Comparison of ENCODE assay signal across 22 mouse cellular contexts in the genomic region with DNA sequence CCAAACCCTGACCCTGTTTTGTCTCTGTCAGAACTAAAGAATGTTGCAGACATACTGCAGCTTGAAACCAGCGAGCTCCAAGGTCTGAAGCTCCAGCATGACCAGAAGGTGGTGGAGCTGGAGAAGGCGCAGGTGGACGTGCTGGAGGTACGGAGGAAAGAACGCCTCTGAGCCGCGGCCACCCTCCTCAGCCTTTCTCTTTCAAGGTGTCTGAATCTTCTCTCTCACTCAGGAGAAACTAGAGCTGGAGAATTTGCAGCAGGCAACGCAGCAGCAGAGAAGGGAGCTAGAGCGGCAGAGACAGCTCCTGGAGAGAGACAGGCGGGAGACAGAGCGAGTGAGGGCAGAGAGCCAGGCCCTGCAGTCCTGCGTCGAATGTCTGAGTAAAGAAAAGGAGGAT. TPM values are rescaled to one million over a fixed set of nuclear protein-coding genes. Genes with fewer than 3 reads are reported as not detected.
A peak's percentile ranks its signal among the peaks of the same experiment; 100 is the strongest.
DNase-seq lines count a peak whose midpoint lies in the region; ATAC-seq and TF ChIP-seq lines count a peak whose summit lies in the region.
"Had no signal": no experiment of that assay in that cellular context is flagged by ENCODE, and none has a peak within 500 bp of the region (broad histone marks: within the 10 kb centered on the region; RNA-seq: fewer than 3 reads in every experiment).

No protein-coding gene starts in this region.

- TF ChIP-seq CTCF in heart, adult 2 months (IDR thresholded peaks at IDR 0.05), result no peak

- intact Hi-C loops in heart, adult 2 months (cut with DNase I), result no loop called here
- intact Hi-C loops in heart, postnatal 25 days (cut with DNase I), result no loop called here

- H3K4me3 ChIP-seq in heart, adult 2 months, result no peak overlapping the region
- no peak overlapping the region for H3K4me3 ChIP-seq in heart, embryonic 10.5 days
- no peak overlapping the region for H3K4me3 ChIP-seq in intestine, embryonic 14.5 days (ENCODE audit: low read depth, low read length)
- no peak overlapping the region for H3K4me3 ChIP-seq in intestine, embryonic 16.5 days (ENCODE audit: low read length)

- ATAC-seq in intestine, embryonic 14.5 days (replicated peaks; ENCODE audit: low FRiP score, low TSS enrichment, low read depth), result no peak
- no peak for ATAC-seq in intestine, embryonic 16.5 days
- ATAC-seq: activated CD4-positive, CD25-positive, alpha-beta regulatory T cell, adult 4 months; CD4-positive, CD25-positive, alpha-beta regulatory T cell, adult 4 months; Patski had no signal

- no peak for TF ChIP-seq POLR2A in heart, adult 2 months (IDR thresholded peaks at IDR 0.05; ENCODE audit: insufficient read depth, low read depth, low read length)

- H3K4me2 ChIP-seq in intestine, embryonic 14.5 days (ENCODE audit: low read length), result no peak overlapping the region
- H3K4me2 ChIP-seq in intestine, embryonic 16.5 days (ENCODE audit: low read depth, low read length), result no peak overlapping the region

- no peak overlapping the region for H3K9ac ChIP-seq in heart, adult 2 months (ENCODE audit: low read depth, low read length)
- no peak overlapping the region for H3K9ac ChIP-seq in intestine, embryonic 14.5 days (ENCODE audit: low read length)
- no peak overlapping the region for H3K9ac ChIP-seq in intestine, embryonic 16.5 days (ENCODE audit: low read depth, low read length)

- H3K27ac ChIP-seq in heart, adult 2 months, result no peak overlapping the region
- H3K27ac ChIP-seq in heart, embryonic 10.5 days, result no peak overlapping the region
- no peak overlapping the region for H3K27ac ChIP-seq in intestine, embryonic 14.5 days (ENCODE audit: low read depth)
- no peak overlapping the region for H3K27ac ChIP-seq in intestine, embryonic 16.5 days (ENCODE audit: low read length)

- no peaks in the 10 kb centered on the region for H3K79me2 ChIP-seq in heart, adult 2 months (replicated peaks; ENCODE audit: control insufficient read depth, insufficient read depth, low read length)

- 92% methylated on average over 13 of the region's 13 CpGs for WGBS in heart, adult 2 months
- 95% methylated on average over 13 of the region's 13 CpGs for WGBS in heart, embryonic 10.5 days
- 94% methylated on average over 13 of the region's 13 CpGs for WGBS in intestine, embryonic 14.5 days
- WGBS in intestine, embryonic 16.5 days, result 92% methylated on average over 13 of the region's 13 CpGs

- H3K4me1 ChIP-seq in heart, adult 2 months (ENCODE audit: control insufficient read depth, insufficient read depth, low read length), result peaks cover 4% of the 10 kb centered on the region
- no peaks in the 10 kb centered on the region for H3K4me1 ChIP-seq in heart, embryonic 10.5 days
- no peaks in the 10 kb centered on the region for H3K4me1 ChIP-seq in intestine, embryonic 14.5 days (replicated peaks; ENCODE audit: control insufficient read depth, insufficient read depth, low read length)
- H3K4me1 ChIP-seq in intestine, embryonic 16.5 days (ENCODE audit: control insufficient read depth, insufficient read depth, low read length), result no peaks in the 10 kb centered on the region

- H3K36me3 ChIP-seq in heart, adult 2 months (ENCODE audit: control insufficient read depth, insufficient read depth, low read length), result peaks cover 10% of the 10 kb centered on the region
- H3K36me3 ChIP-seq in heart, embryonic 10.5 days, result peaks cover 85% of the 10 kb centered on the region
- peaks cover 80% of the 10 kb centered on the region for H3K36me3 ChIP-seq in intestine, embryonic 14.5 days (ENCODE audit: control insufficient read depth, insufficient read depth, low read length)
- H3K36me3 ChIP-seq in intestine, embryonic 16.5 days (ENCODE audit: control insufficient read depth, insufficient read depth, low read length), result peaks cover 17% of the 10 kb centered on the region

- H3K9me3 ChIP-seq in heart, embryonic 10.5 days, result no peaks in the 10 kb centered on the region
- H3K9me3 ChIP-seq in intestine, embryonic 14.5 days (ENCODE audit: control insufficient read depth, low read length), result no peaks in the 10 kb centered on the region
- H3K9me3 ChIP-seq in intestine, embryonic 16.5 days (ENCODE audit: control insufficient read depth, low read length), result no peaks in the 10 kb centered on the region
- H3K9me3 ChIP-seq: G1E had no signal

- no peaks in the 10 kb centered on the region for H3K27me3 ChIP-seq in heart, adult 2 months (ENCODE audit: control insufficient read depth, insufficient read depth, low read length)
- H3K27me3 ChIP-seq in heart, embryonic 10.5 days (ENCODE audit: insufficient read depth, poor library complexity, severe bottlenecking), result no peaks in the 10 kb centered on the region
- no peaks in the 10 kb centered on the region for H3K27me3 ChIP-seq in intestine, embryonic 14.5 days (replicated peaks; ENCODE audit: control insufficient read depth, insufficient read depth, low read length)
- no peaks in the 10 kb centered on the region for H3K27me3 ChIP-seq in intestine, embryonic 16.5 days (replicated peaks; ENCODE audit: control insufficient read depth, insufficient read depth, low read length)
- H3K27me3 ChIP-seq: CH12.LX, Patski had no signal

- peak; percentile 30 for DNase-seq in adrenal gland, adult 2 months
- no peak for DNase-seq in adrenal gland, adult 18-20 months (ENCODE audit: low spot score in 2 of 2)
- DNase-seq in heart, adult 11 months, result peak; percentile 87
- DNase-seq in heart, adult 2 months, result no peak
- DNase-seq in heart, embryonic 10.5 days (ENCODE audit: low spot score), result peak; percentile 58
- no peak for DNase-seq in heart, postnatal 25 days (ENCODE audit: low spot score)
- peak; percentile 29 for DNase-seq in intestine, embryonic 14.5 days (ENCODE audit: low spot score)
- DNase-seq: adrenal gland, adult 8-10 months; adrenal gland, postnatal 10 days; adrenal gland, postnatal 14 days; adrenal gland, postnatal 25 days; B cell, adult 2 months; cerebellum, adult 11 months; cerebellum, adult 11-12 months; cerebellum, adult 18-20 months; cerebellum, adult 2 months had no signal

- no peak for TF ChIP-seq EP300 in heart, adult 2 months (IDR thresholded peaks at IDR 0.05; ENCODE audit: insufficient read depth, low read depth, low read length)

RNA-seq across cellular contexts. Expression of a gene that starts 35.5 kb away (rescaled TPM):
- total RNA-seq in adrenal gland, adult 2 months (2021), result 100 to 1,000 TPM; 209 to 246 TPM
- 3,789 and 4,325 TPM in 2 replicates for polyA plus RNA-seq in adrenal gland, adult 2 months (2012; rRNA removed)
- 100 to 1,000 TPM; 187 to 226 TPM for total RNA-seq in adrenal gland, adult 18-20 months (2021)
- total RNA-seq in heart, adult 2 months (2021), result 100 to 1,000 TPM; 129 to 135 TPM
- polyA plus RNA-seq in heart, adult 2 months (2012; rRNA removed), result 61.4 and 70.1 TPM in 2 replicates
- 220 and 234 TPM in 2 replicates for polyA plus RNA-seq in heart, embryonic 10.5 days (2016; fragmentation: Nextera tagmentation; extraction: Ambion mirVana)
- 100 to 1,000 TPM; 117 to 136 TPM for total RNA-seq in heart, postnatal 25 days (2021)
- 258 and 299 TPM in 2 replicates for polyA plus RNA-seq in intestine, embryonic 14.5 days (2014; fragmentation: Nextera tagmentation; extraction: Ambion mirVana)
- polyA plus RNA-seq in intestine, embryonic 16.5 days (2015; fragmentation: Nextera tagmentation; extraction: Ambion mirVana), result 343 and 359 TPM in 2 replicates

RNA-seq across cellular contexts. Expression of a gene that starts 56.1 kb away (rescaled TPM):
- 10 to 100 TPM; 11.6 to 14.7 TPM for total RNA-seq in adrenal gland, adult 2 months (2021)
- polyA plus RNA-seq in adrenal gland, adult 2 months (2012; rRNA removed), result 6.0 and 7.8 TPM in 2 replicates
- total RNA-seq in adrenal gland, adult 18-20 months (2021), result 10 to 100 TPM in 1 of 2 experiments, 1 to 10 TPM in 1; 7.7 to 11.4 TPM
- 1 to 10 TPM; 5.0 to 5.3 TPM for total RNA-seq in heart, adult 2 months (2021)
- polyA plus RNA-seq in heart, adult 2 months (2012; rRNA removed), result 6.5 and 8.1 TPM in 2 replicates
- 18.4 and 19.0 TPM in 2 replicates for polyA plus RNA-seq in heart, embryonic 10.5 days (2016; fragmentation: Nextera tagmentation; extraction: Ambion mirVana)
- 1 to 10 TPM; 6.5 to 7.1 TPM for total RNA-seq in heart, postnatal 25 days (2021)
- polyA plus RNA-seq in intestine, embryonic 14.5 days (2014; fragmentation: Nextera tagmentation; extraction: Ambion mirVana), result 27.4 and 33.0 TPM in 2 replicates
- polyA plus RNA-seq in intestine, embryonic 16.5 days (2015; fragmentation: Nextera tagmentation; extraction: Ambion mirVana), result 15.7 and 17.3 TPM in 2 replicates

Comparison
In these comparisons a context has a peak if more than half of its experiments do, and no peak if none do; other contexts are left out.
1. DNase-seq: peak in adrenal gland, adult 2 months (single experiment), heart, adult 11 months (single experiment), heart, embryonic 10.5 days (single experiment) and intestine, embryonic 14.5 days (single experiment); none in adrenal gland, adult 18-20 months (0 of 2), heart, adult 2 months (0 of 2) and heart, postnatal 25 days (single experiment).
2. RNA of a gene that starts 35.5 kb away (polyA plus RNA-seq): 3,789 to 4,325 TPM in adrenal gland, adult 2 months; 343 to 359 TPM in intestine, embryonic 16.5 days, 258 to 299 TPM in intestine, embryonic 14.5 days, 220 to 234 TPM in heart, embryonic 10.5 days and 61.4 to 70.1 TPM in heart, adult 2 months; every median in the first group is over 10 times any median in the second.